Mouse (Mus musculus): ENCODE data around the gene Foxp1. TPM values are rescaled to one million over a fixed set of nuclear protein-coding genes. Genes with fewer than 3 reads are reported as not detected.
A peak's percentile ranks its signal among the peaks of the same experiment; 100 is the strongest.

The Foxp1 gene
- polyA plus RNA-seq, 1 experiment from 2014 or later: 91.9 TPM

DNA sequence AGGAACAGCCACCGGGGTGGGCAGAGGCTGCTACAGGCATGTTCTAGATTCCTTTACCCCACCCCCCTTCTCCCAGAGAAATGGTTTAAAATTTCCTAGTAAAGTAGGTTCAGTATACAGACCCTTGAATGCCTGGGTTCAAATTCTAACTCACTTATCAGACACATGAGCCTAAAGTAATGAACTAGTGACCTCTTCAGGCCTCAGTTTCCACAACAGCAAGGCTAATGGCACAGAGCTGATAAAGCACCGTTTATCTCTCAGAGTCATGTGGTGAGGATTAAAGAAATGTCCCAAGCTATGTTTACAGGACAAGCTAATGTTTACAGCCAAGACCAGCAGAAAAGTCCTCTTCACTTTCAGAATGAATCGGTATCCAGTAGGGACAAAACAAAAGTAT is 29.6 kb downstream of the Foxp1 start:
- Histone ChIP-seq H3K9ac (ENCODE audit: low read depth, low read length) (no peak overlapping the region), H3K4me3 (ENCODE audit: low read depth, low read length) (no peak overlapping the region), H3K36me3 (ENCODE audit: control insufficient read depth, insufficient read depth, low read length) (no peaks in the 10 kb centered on the region), H3K4me1 (replicated peaks; ENCODE audit: control insufficient read depth, insufficient read depth, low read length) (no peaks in the 10 kb centered on the region), H3K9me3 (ENCODE audit: control insufficient read depth, low read length) (no peaks in the 10 kb centered on the region), H3K27me3 (ENCODE audit: control insufficient read depth, insufficient read depth, low read length) (no peaks in the 10 kb centered on the region), H3K27ac (ENCODE audit: low read depth, low read length) (no peak overlapping the region), H3K4me2 (replicated peaks; ENCODE audit: low read depth, low read length) (no peak overlapping the region)
- ATAC-seq (ENCODE audit: low FRiP score) (no peak), DNase-seq (ENCODE audit: low spot score) (no peak)
- whole genome bisulfite sequencing: 44% methylated on average over 3 of the region's 3 CpGs

- ATAC-seq (ENCODE audit: low FRiP score) (no peak), DNase-seq (ENCODE audit: low spot score) (no peak)
- Histone ChIP-seq H3K9me3 (ENCODE audit: control insufficient read depth, low read length) (no peaks in the 10 kb centered on the region), H3K27ac (ENCODE audit: low read depth, low read length) (no peak overlapping the region), H3K4me1 (replicated peaks; ENCODE audit: control insufficient read depth, insufficient read depth, low read length) (no peaks in the 10 kb centered on the region), H3K4me2 (replicated peaks; ENCODE audit: low read depth, low read length) (no peak overlapping the region), H3K9ac (ENCODE audit: low read depth, low read length) (no peak overlapping the region), H3K36me3 (ENCODE audit: control insufficient read depth, insufficient read depth, low read length) (no peaks in the 10 kb centered on the region), H3K4me3 (ENCODE audit: low read depth, low read length) (no peak overlapping the region), H3K27me3 (ENCODE audit: control insufficient read depth, insufficient read depth, low read length) (no peaks in the 10 kb centered on the region)
- 81% methylated on average over 6 of the region's 6 CpGs for WGBS
Observed at GRCm38 (mm10) chr6:99491979-99492544, 30.5 kb downstream of the Foxp1 start.

- DNase-seq (ENCODE audit: low spot score) (no peak), ATAC-seq (ENCODE audit: low FRiP score) (no peak)
- no peaks in the 10 kb centered on the region for H3K4me1 ChIP-seq (replicated peaks; ENCODE audit: control insufficient read depth, insufficient read depth, low read length)
- H3K9ac ChIP-seq (ENCODE audit: low read depth, low read length): no peak overlapping the region
- no peak overlapping the region for H3K4me3 ChIP-seq (ENCODE audit: low read depth, low read length)
- WGBS: 82% methylated on average over 3 of the region's 3 CpGs
- no peak overlapping the region for H3K27ac ChIP-seq (ENCODE audit: low read depth, low read length)
- H3K4me2 ChIP-seq (replicated peaks; ENCODE audit: low read depth, low read length): no peak overlapping the region
- no peaks in the 10 kb centered on the region for H3K9me3 ChIP-seq (ENCODE audit: control insufficient read depth, low read length)
- no peaks in the 10 kb centered on the region for H3K36me3 ChIP-seq (ENCODE audit: control insufficient read depth, insufficient read depth, low read length)
- no peaks in the 10 kb centered on the region for H3K27me3 ChIP-seq (ENCODE audit: control insufficient read depth, insufficient read depth, low read length)
Observed at GRCm38 (mm10) chr6:99491146-99491545, 31.4 kb downstream of the Foxp1 start.

DNA sequence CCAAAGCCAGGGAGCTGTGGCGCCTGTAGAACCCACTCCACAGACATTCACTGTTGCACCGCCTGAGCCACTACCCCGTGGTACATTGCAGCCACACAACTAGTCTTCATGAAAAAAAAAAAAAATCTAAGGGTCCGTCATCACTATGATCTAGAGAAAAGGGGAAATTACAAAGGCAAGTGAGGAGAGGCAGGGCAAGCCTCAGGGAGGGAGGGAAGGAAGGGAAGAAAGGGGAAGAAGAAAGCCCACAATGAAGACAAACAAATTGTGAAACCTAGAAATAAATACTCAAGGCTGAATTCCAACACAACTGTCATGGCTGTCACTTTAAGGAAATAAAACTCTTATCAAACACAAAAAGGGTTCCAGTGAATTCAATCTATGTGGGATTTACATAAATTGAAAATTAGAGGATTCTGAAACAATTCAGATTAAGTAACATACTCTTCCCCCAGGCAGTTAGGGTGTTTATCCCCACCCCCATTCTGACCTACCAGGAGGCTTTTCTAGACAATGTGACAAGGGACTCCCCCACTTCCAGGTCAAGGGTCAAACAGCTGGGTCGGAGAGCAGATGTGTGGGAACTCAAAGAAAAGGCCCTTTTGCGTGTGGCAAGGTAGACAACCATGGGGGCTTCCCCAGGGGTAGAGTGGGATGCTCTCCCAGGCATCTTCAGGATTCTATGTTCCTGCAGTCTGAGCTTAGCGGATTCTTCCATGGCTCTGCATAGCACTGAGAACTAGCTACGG is 32.4 kb downstream of the Foxp1 start:
- H3K27ac ChIP-seq (ENCODE audit: low read depth, low read length): no peak overlapping the region
- no peak overlapping the region for H3K9ac ChIP-seq (ENCODE audit: low read depth, low read length)
- 69% methylated on average over 8 of the region's 8 CpGs for WGBS
- no peaks in the 10 kb centered on the region for H3K36me3 ChIP-seq (ENCODE audit: control insufficient read depth, insufficient read depth, low read length)
- H3K4me3 ChIP-seq (ENCODE audit: low read depth, low read length): no peak overlapping the region
- no peaks in the 10 kb centered on the region for H3K9me3 ChIP-seq (ENCODE audit: control insufficient read depth, low read length)
- ATAC-seq (ENCODE audit: low FRiP score) (no peak), DNase-seq (ENCODE audit: low spot score) (no peak)
- H3K4me1 ChIP-seq (replicated peaks; ENCODE audit: control insufficient read depth, insufficient read depth, low read length): peaks cover 3% of the 10 kb centered on the region; the same call in 1 of the 2 replicates
- no peaks in the 10 kb centered on the region for H3K27me3 ChIP-seq (ENCODE audit: control insufficient read depth, insufficient read depth, low read length)
- no peak overlapping the region for H3K4me2 ChIP-seq (replicated peaks; ENCODE audit: low read depth, low read length)

GRCm38 (mm10) chr6:99489423-99489822 is 33.1 kb downstream of the Foxp1 start:
- Histone ChIP-seq H3K9me3 (ENCODE audit: control insufficient read depth, low read length) (no peaks in the 10 kb centered on the region), H3K4me2 (replicated peaks; ENCODE audit: low read depth, low read length) (no peak overlapping the region), H3K9ac (ENCODE audit: low read depth, low read length) (no peak overlapping the region), H3K27me3 (ENCODE audit: control insufficient read depth, insufficient read depth, low read length) (no peaks in the 10 kb centered on the region), H3K36me3 (ENCODE audit: control insufficient read depth, insufficient read depth, low read length) (no peaks in the 10 kb centered on the region), H3K27ac (ENCODE audit: low read depth, low read length) (no peak overlapping the region), H3K4me1 (replicated peaks; ENCODE audit: control insufficient read depth, insufficient read depth, low read length) (peaks cover 5% of the 10 kb centered on the region; the same call in 1 of the 2 replicates), H3K4me3 (ENCODE audit: low read depth, low read length) (no peak overlapping the region)
- ATAC-seq (ENCODE audit: low FRiP score): no peak
- DNase-seq (ENCODE audit: low spot score): no peak
- 84% methylated on average over 10 of the region's 10 CpGs for WGBS

DNA sequence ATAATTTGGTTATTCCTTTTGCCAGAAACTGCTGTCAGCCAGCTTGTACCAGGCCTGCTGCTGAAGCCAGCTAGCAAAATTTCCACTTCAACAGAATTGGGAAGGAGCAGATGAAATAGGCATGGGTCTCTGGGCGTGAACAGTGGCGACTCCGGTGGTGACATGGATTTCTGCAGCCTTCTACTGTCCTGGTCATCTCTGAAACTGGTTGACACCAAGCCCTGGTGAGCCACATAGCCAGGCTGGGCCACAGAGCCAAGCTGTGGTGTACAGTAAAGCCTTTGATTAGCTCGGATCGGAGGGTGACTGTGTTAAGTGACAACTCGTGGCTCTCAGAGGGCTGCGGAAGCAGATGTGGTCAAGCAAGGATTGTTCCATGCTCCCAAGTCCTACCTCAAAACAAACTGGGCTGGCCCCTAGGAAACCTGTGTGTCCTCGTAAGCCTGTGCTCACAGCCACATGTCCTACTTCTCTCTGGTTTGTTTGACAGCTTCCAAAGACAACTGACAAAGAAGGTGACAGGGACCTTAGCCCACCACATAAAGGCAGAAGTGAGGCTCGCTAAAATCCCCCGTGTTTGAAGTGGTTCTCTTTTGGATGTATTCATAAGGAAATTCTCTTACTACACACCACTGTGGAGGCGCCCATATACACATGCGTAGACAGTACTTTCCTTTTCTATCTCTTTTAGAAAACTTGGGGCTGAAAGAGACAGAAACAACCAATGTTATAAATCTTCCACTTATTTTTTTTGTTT is 36.5 kb downstream of the Foxp1 start:
- WGBS: 78% methylated on average over 12 of the region's 12 CpGs
- Histone ChIP-seq H3K9me3 (ENCODE audit: control insufficient read depth, low read length) (no peaks in the 10 kb centered on the region), H3K4me1 (replicated peaks; ENCODE audit: control insufficient read depth, insufficient read depth, low read length) (peaks cover 5% of the 10 kb centered on the region; the same call in 1 of the 2 replicates), H3K27ac (ENCODE audit: low read depth, low read length) (no peak overlapping the region), H3K27me3 (ENCODE audit: control insufficient read depth, insufficient read depth, low read length) (no peaks in the 10 kb centered on the region), H3K4me3 (ENCODE audit: low read depth, low read length) (no peak overlapping the region), H3K4me2 (replicated peaks; ENCODE audit: low read depth, low read length) (no peak overlapping the region), H3K36me3 (ENCODE audit: control insufficient read depth, insufficient read depth, low read length) (no peaks in the 10 kb centered on the region), H3K9ac (ENCODE audit: low read depth, low read length) (no peak overlapping the region)
- no peak for ATAC-seq (ENCODE audit: low FRiP score)
- DNase-seq (ENCODE audit: low spot score): peak; percentile 37

GRCm38 (mm10) chr6:99485217-99485883 is 37.2 kb downstream of the Foxp1 start:
- H3K9ac ChIP-seq (ENCODE audit: low read depth, low read length): no peak overlapping the region
- whole genome bisulfite sequencing: 53% methylated on average over 20 of the region's 20 CpGs
- peak; percentile 76 for ATAC-seq (ENCODE audit: low FRiP score)

DNA sequence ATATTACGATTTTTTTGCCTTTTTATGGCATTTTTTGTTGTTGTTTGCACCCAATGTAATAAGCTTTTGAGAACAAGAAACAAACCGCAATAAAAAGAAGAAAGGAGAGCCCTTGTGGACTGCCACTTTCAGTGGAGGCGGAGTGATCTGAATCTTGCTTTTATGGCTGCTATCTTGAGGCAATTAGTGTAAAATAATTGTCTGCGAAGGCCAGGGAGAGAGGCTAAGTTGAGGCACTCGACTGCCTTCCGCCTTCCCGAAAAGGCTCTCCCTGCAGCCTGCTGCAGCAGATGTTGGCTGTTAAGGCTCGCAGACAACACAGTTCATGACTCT is 37.7 kb downstream of the Foxp1 start:
- DNase-seq (ENCODE audit: low spot score): no peak
- no peak overlapping the region for H3K4me2 ChIP-seq (replicated peaks; ENCODE audit: low read depth, low read length)
- H3K36me3 ChIP-seq (ENCODE audit: control insufficient read depth, insufficient read depth, low read length): no peaks in the 10 kb centered on the region
- no peak for ATAC-seq (ENCODE audit: low FRiP score)
- no peaks in the 10 kb centered on the region for H3K27me3 ChIP-seq (ENCODE audit: control insufficient read depth, insufficient read depth, low read length)
- no peaks in the 10 kb centered on the region for H3K9me3 ChIP-seq (ENCODE audit: control insufficient read depth, low read length)
- H3K4me3 ChIP-seq (ENCODE audit: low read depth, low read length): no peak overlapping the region
- 65% methylated on average over 8 of the region's 8 CpGs for WGBS
- H3K4me1 ChIP-seq (replicated peaks; ENCODE audit: control insufficient read depth, insufficient read depth, low read length): peaks cover 5% of the 10 kb centered on the region; the same call in 1 of the 2 replicates
- H3K9ac ChIP-seq (ENCODE audit: low read depth, low read length): no peak overlapping the region
- peak overlapping the region; percentile 55; the same call in 1 of the 2 replicates for H3K27ac ChIP-seq (ENCODE audit: low read depth, low read length)

More at GRCm38 (mm10) chr6:99485217-99485883, 37.2 kb downstream of the Foxp1 start:
- no peaks in the 10 kb centered on the region for H3K36me3 ChIP-seq (ENCODE audit: control insufficient read depth, insufficient read depth, low read length)
- H3K4me3 ChIP-seq (ENCODE audit: low read depth, low read length): no peak overlapping the region
- no peaks in the 10 kb centered on the region for H3K9me3 ChIP-seq (ENCODE audit: control insufficient read depth, low read length)
- no peak overlapping the region for H3K4me2 ChIP-seq (replicated peaks; ENCODE audit: low read depth, low read length)
- no peaks in the 10 kb centered on the region for H3K27me3 ChIP-seq (ENCODE audit: control insufficient read depth, insufficient read depth, low read length)
- DNase-seq (ENCODE audit: low spot score): peak; percentile 44
- H3K4me1 ChIP-seq (replicated peaks; ENCODE audit: control insufficient read depth, insufficient read depth, low read length): peaks cover 5% of the 10 kb centered on the region; the same call in 1 of the 2 replicates
- H3K27ac ChIP-seq (ENCODE audit: low read depth, low read length): peak overlapping the region; percentile 55; the same call in 1 of the 2 replicates

Data from hindbrain, embryonic 11.5 days (tissue).